Mouse (Mus musculus) stomach, postnatal 0 days (tissue): Measurements from ENCODE around the gene Coro1a. TPM values are rescaled to one million over a fixed set of nuclear protein-coding genes. Genes with fewer than 3 reads are reported as not detected.

Experiments
- ATAC-seq: fragments of 200-750 bp; cut with Nextera tagmentation; 2 replicates; pipeline ENCODE4 v1.8.0; 2017; ENCODE audit not compliant: low FRiP score, low TSS enrichment
- DNase-seq: peaks from one replicate; pipeline ENCODE4 v3.0.0-alpha.2; 2016; ENCODE audit warnings: low spot score
- H3K27ac ChIP-seq: fragments of 300-500 bp; sonication (generic); replicated peaks from 2 replicates; pipeline ENCODE4 v1.5.1; 2014; ENCODE audit warnings: mild to moderate bottlenecking, control low read depth
- H3K27me3 ChIP-seq: fragments of 300-500 bp; sonication (generic); 2 replicates; pipeline ENCODE4 v1.6.1; 2014; ENCODE audit warnings: low read length; ENCODE audit not compliant: control insufficient read depth, insufficient read depth
- H3K36me3 ChIP-seq: fragments of 300-500 bp; sonication (generic); 2 replicates; pipeline ENCODE4 v1.6.1; 2014; ENCODE audit warnings: low read length, mixed read lengths; ENCODE audit not compliant: control insufficient read depth, insufficient read depth
- H3K4me1 ChIP-seq: fragments of 300-500 bp; sonication (generic); replicated peaks from 2 replicates; pipeline ENCODE4 v1.6.1; 2014; ENCODE audit warnings: antibody characterized with exemption; ENCODE audit not compliant: control insufficient read depth, insufficient read depth
- H3K4me2 ChIP-seq: fragments of 300-500 bp; sonication (generic); replicated peaks from 2 replicates; pipeline ENCODE4 v1.6.1; 2014; ENCODE audit warnings: low read depth, mild to moderate bottlenecking, control low read depth, moderate library complexity
- H3K4me3 ChIP-seq: fragments of 300-500 bp; sonication (generic); 2 replicates; pipeline ENCODE4 v1.5.1; 2014; ENCODE audit warnings: low read depth, low read length, control low read depth
- H3K9ac ChIP-seq: fragments of 300-500 bp; sonication (generic); 2 replicates; pipeline ENCODE4 v1.6.1; 2014; ENCODE audit warnings: mild to moderate bottlenecking, low read length, control low read depth, mixed read lengths
- H3K9me3 ChIP-seq: fragments of 300-500 bp; sonication (generic); 2 replicates; pipeline ENCODE4 v1.6.1; 2016; ENCODE audit warnings: low read length; ENCODE audit not compliant: control insufficient read depth
- CTCF ChIP-seq: IDR thresholded peaks from 2 replicates; pipeline ENCODE4 v1.5.1; 2016; ENCODE audit warnings: antibody characterized with exemption, low read depth, mild to moderate bottlenecking, moderate library complexity
- EP300 ChIP-seq: optimal IDR thresholded peaks from 2 replicates; pipeline ENCODE3; 2016; ENCODE audit warnings: antibody characterized with exemption
- WGBS: fragments of 180-500 bp; shearing (Covaris S2); extraction: QIAGEN DNeasy Blood & Tissue Kit; methylation state at CpG from one replicate; pipeline ENCODE4 v1.1.7; 2014; 5-methylcytosine and 5-hydroxymethylcytosine counted together
- polyA plus RNA-seq: library from polyadenylated mRNA; unstranded; fragments of >200 nt; fragmentation: Nextera tagmentation; extraction: Ambion mirVana; gene quantifications from 2 replicates; pipeline ENCODE4 v1.2.1, GENCODE M21; 2015

Coro1a gene
- polyA plus RNA-seq, 1 experiment from 2014 or later, result 16.9 TPM

GRCm38 (mm10) chr7:126697838-126698237, 9.7 kb downstream of the Coro1a start:
- WGBS, result 94% methylated on average over 8 of the region's 8 CpGs
- no peak for TF ChIP-seq CTCF
- no peak for TF ChIP-seq EP300
- H3K4me3 ChIP-seq, result no peak overlapping the region

GRCm38 (mm10) chr7:126696886-126697285, 10.7 kb downstream of the Coro1a start:
- H3K27ac ChIP-seq, result no peak overlapping the region
- no peaks in the 10 kb centered on the region for H3K27me3 ChIP-seq
- DNase-seq, result no peak
- TF ChIP-seq CTCF (no peak), EP300 (no peak)
- ATAC-seq, result no peak
- H3K36me3 ChIP-seq, result no peaks in the 10 kb centered on the region; the same call in none of the 2 replicates
- no peaks in the 10 kb centered on the region for H3K9me3 ChIP-seq
- H3K4me2 ChIP-seq, result peak overlapping the region; percentile 96
- no peak overlapping the region; the same call in 1 of the 2 replicates for H3K9ac ChIP-seq
- H3K4me1 ChIP-seq, result no peaks in the 10 kb centered on the region; the same call in 1 of the 2 replicates
- peak overlapping the region; percentile 88; the same call in 1 of the 2 replicates for H3K4me3 ChIP-seq
- WGBS, result 72% methylated on average over 3 of the region's 3 CpGs

More at GRCm38 (mm10) chr7:126697838-126698237, 9.7 kb downstream of the Coro1a start:
- Histone ChIP-seq H3K9ac (no peak overlapping the region), H3K36me3 (no peaks in the 10 kb centered on the region), H3K9me3 (no peaks in the 10 kb centered on the region), H3K27ac (no peak overlapping the region), H3K4me2 (no peak overlapping the region), H3K27me3 (no peaks in the 10 kb centered on the region), H3K4me1 (no peaks in the 10 kb centered on the region; the same call in 1 of the 2 replicates)
- ATAC-seq (no peak), DNase-seq (no peak)

GRCm38 (mm10) chr7:126696303-126696702, 11.3 kb downstream of the Coro1a start:
- no peak for TF ChIP-seq EP300
- no peak for TF ChIP-seq CTCF
- Histone ChIP-seq H3K9me3 (no peaks in the 10 kb centered on the region), H3K4me1 (no peaks in the 10 kb centered on the region; the same call in 1 of the 2 replicates), H3K27me3 (no peaks in the 10 kb centered on the region), H3K36me3 (no peaks in the 10 kb centered on the region; the same call in none of the 2 replicates), H3K27ac (no peak overlapping the region), H3K4me2 (peak overlapping the region; percentile 96), H3K9ac (peak overlapping the region; percentile 77), H3K4me3 (peak overlapping the region; percentile 88)
- WGBS, result 4% methylated on average over 17 of the region's 17 CpGs
- ATAC-seq, result no peak
- DNase-seq, result no peak

- ATAC-seq (peak; percentile 96), DNase-seq (peak; percentile 97)
- H3K4me1 ChIP-seq, result no peaks in the 10 kb centered on the region; the same call in 1 of the 2 replicates
- WGBS, result under 1% methylated on average over 40 of the region's 40 CpGs
- H3K4me3 ChIP-seq, result peak within 1 kb of the TSS; percentile 88
- TF ChIP-seq CTCF, result peak; percentile 97
- no peak for TF ChIP-seq EP300
- H3K27ac ChIP-seq, result peak within 1 kb of the TSS; percentile 93
- no peaks in the 10 kb centered on the region; the same call in none of the 2 replicates for H3K36me3 ChIP-seq
- H3K4me2 ChIP-seq, result peak within 1 kb of the TSS; percentile 96
- no peaks in the 10 kb centered on the region for H3K9me3 ChIP-seq
- H3K27me3 ChIP-seq, result no peaks in the 10 kb centered on the region
- peak within 1 kb of the TSS; percentile 86 for H3K9ac ChIP-seq
Measured at GRCm38 (mm10) chr7:126695631-126696207, 11.9 kb downstream of the Coro1a start, which contains the start of gene Slx1b. Slx1b (minus strand) TSS chr7:126695784.

- DNase-seq (peak; percentile 73), ATAC-seq (peak; percentile 61)
- H3K9ac ChIP-seq, result peak within 1 kb of the TSS; percentile 86
- no peaks in the 10 kb centered on the region; the same call in 1 of the 2 replicates for H3K4me1 ChIP-seq
- TF ChIP-seq CTCF (no peak), EP300 (no peak)
- H3K27ac ChIP-seq, result peak within 1 kb of the TSS; percentile 93
- no peaks in the 10 kb centered on the region; the same call in none of the 2 replicates for H3K36me3 ChIP-seq
- H3K27me3 ChIP-seq, result no peaks in the 10 kb centered on the region
- H3K4me3 ChIP-seq, result peak within 1 kb of the TSS; percentile 88
- under 1% methylated on average over 31 of the region's 31 CpGs for WGBS
- H3K9me3 ChIP-seq, result no peaks in the 10 kb centered on the region
- H3K4me2 ChIP-seq, result peak within 1 kb of the TSS; percentile 96
Measured at GRCm38 (mm10) chr7:126695210-126695611, 12.4 kb downstream of the Coro1a start, which contains the start of gene Bola2. Bola2 (plus strand) TSS chr7:126695401.
